Mouse (Mus musculus): ENCODE data around the gene Sirt3.

Gene Sirt3

GRCm38 (mm10) chr7:140881696-140882468 lies at the start of gene Sirt3, which contains the start of gene Psmd13:
TSS of gene Sirt3 (minus strand) at chr7:140882309.
TSS of gene Psmd13 (plus strand) at chr7:140881968.
- DNase-seq (ENCODE audit: extremely low spot score), result peak; percentile 91

- DNase-seq (ENCODE audit: extremely low spot score), result no peak
Observed at GRCm38 (mm10) chr7:140927181-140927580, 45.1 kb upstream of the Sirt3 start.

GRCm38 (mm10) chr7:140923070-140923775 lies 41.1 kb upstream of the Sirt3 start:
- no peak for DNase-seq (ENCODE audit: extremely low spot score)

- peak; percentile 42 for DNase-seq (ENCODE audit: extremely low spot score)
Observed at GRCm38 (mm10) chr7:140922398-140923069, 40.4 kb upstream of the Sirt3 start.

GRCm38 (mm10) chr7:140921225-140921975 lies 39.3 kb upstream of the Sirt3 start:
- no peak for DNase-seq (ENCODE audit: extremely low spot score)

GRCm38 (mm10) chr7:140920418-140921029 lies 38.4 kb upstream of the Sirt3 start, which contains the start of gene Nlrp6:
TSS of gene Nlrp6 (plus strand) at chr7:140920902.
- DNase-seq (ENCODE audit: extremely low spot score), result no peak

GRCm38 (mm10) chr7:140919911-140920310 lies 37.8 kb upstream of the Sirt3 start:
- no peak for DNase-seq (ENCODE audit: extremely low spot score)

GRCm38 (mm10) chr7:140914031-140914690 lies 32.1 kb upstream of the Sirt3 start:
- DNase-seq (ENCODE audit: extremely low spot score), result no peak

- DNase-seq (ENCODE audit: extremely low spot score), result no peak
Observed at GRCm38 (mm10) chr7:140912846-140913482, 30.9 kb upstream of the Sirt3 start.

GRCm38 (mm10) chr7:140912293-140912692 lies 30.2 kb upstream of the Sirt3 start:
- DNase-seq (ENCODE audit: extremely low spot score), result no peak

- peak; percentile 85 for DNase-seq (ENCODE audit: extremely low spot score)
Observed at GRCm38 (mm10) chr7:140908634-140909107, 26.6 kb upstream of the Sirt3 start.

GRCm38 (mm10) chr7:140908181-140908580 lies 26.1 kb upstream of the Sirt3 start:
- no peak for DNase-seq (ENCODE audit: extremely low spot score)

GRCm38 (mm10) chr7:140907697-140908096 lies 25.6 kb upstream of the Sirt3 start:
- DNase-seq (ENCODE audit: extremely low spot score), result no peak

- no peak for DNase-seq (ENCODE audit: extremely low spot score)
Observed at GRCm38 (mm10) chr7:140907131-140907530, 25.0 kb upstream of the Sirt3 start.

GRCm38 (mm10) chr7:140905642-140906081 lies 23.6 kb upstream of the Sirt3 start:
- DNase-seq (ENCODE audit: extremely low spot score), result no peak

GRCm38 (mm10) chr7:140903212-140903611 lies 21.1 kb upstream of the Sirt3 start:
- DNase-seq (ENCODE audit: extremely low spot score), result peak; percentile 85

- no peak for DNase-seq (ENCODE audit: extremely low spot score)
Observed at GRCm38 (mm10) chr7:140902036-140902875, 20.1 kb upstream of the Sirt3 start.

- DNase-seq (ENCODE audit: extremely low spot score), result no peak
Observed at GRCm38 (mm10) chr7:140900220-140900619, 18.1 kb upstream of the Sirt3 start, which contains the start of gene Cox8b. TSS of gene Cox8b (minus strand) at chr7:140900446.

- no peak for DNase-seq (ENCODE audit: extremely low spot score)
Observed at GRCm38 (mm10) chr7:140899121-140899520, 17.0 kb upstream of the Sirt3 start.

All from embryo, embryonic 9.5 days (tissue).